Mouse (Mus musculus) right cerebral cortex, adult 2 months (tissue): ENCODE measurements at regions not wholly inside any gene's neighbourhood (a gene's known extent, or its start where the extent isn't known, plus 50 kb on each side); places are given as distances from the start of the nearest gene placed in this dataset.
A peak's percentile ranks its signal among the peaks of the same experiment; 100 is the strongest.

Experiments
- DNase-seq, 2 experiments: peaks; one replicate each; pipeline ENCODE4 v3.0.0; 2021 to 2022; ENCODE audit warnings: low spot score in 2 of 2

DNA sequence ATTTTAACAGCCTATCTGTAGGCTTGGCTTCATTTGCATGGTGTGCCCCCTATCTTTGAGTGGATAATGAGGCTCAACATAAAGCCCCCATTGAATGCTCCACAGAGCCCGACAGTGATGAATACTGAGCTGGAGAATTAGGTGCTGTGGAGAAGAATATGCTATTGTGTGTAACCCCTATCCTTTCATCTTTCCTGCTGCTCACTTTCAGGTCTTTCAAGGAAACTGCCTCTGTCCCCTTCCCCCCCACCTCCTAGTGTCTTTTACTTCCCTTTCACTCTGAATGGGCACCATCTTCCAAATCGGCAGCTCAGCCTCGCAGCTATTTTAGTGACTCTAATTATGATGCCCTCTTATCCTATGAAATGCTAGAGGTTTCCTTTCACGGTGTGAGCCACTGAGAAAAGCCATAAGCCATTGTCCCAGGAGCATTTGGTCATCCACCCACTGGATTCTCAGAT lies 549.8 kb upstream of the Btbd3 start:
- DNase-seq: no peak

DNA sequence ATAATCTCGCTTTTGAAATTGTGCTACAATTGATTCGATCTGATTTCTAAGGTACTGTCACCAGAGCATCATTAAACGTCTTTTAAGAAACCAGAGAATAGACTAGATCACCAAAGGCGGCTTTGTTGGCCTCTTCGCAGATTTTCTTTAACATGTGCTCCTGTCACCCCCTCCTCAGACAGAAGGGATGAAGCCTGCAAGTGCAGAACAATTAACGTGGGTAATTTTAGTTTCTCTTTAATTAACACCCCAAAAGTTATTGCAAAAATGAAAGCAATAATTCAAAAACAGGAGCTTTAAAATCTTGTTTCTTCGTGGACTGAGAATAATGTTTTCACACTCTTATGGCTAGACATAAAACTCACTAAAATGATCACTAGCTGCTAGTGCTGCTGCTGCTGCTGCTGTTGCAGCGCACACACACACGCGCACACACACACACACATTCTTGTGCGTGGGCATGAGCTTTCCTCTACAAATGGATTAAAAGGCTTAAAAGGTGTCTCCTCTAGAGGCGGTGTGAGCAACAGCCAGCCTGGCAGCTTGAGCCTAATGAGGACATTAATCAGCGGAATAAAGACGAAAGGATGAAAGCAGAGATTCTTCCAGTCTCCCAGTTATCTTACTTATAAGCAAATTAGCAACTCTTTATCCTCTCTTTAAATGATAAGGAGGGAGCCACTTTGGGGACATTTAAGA lies 550.5 kb upstream of the Btbd3 start:
- DNase-seq: peak; percentile 44 to 54

DNA sequence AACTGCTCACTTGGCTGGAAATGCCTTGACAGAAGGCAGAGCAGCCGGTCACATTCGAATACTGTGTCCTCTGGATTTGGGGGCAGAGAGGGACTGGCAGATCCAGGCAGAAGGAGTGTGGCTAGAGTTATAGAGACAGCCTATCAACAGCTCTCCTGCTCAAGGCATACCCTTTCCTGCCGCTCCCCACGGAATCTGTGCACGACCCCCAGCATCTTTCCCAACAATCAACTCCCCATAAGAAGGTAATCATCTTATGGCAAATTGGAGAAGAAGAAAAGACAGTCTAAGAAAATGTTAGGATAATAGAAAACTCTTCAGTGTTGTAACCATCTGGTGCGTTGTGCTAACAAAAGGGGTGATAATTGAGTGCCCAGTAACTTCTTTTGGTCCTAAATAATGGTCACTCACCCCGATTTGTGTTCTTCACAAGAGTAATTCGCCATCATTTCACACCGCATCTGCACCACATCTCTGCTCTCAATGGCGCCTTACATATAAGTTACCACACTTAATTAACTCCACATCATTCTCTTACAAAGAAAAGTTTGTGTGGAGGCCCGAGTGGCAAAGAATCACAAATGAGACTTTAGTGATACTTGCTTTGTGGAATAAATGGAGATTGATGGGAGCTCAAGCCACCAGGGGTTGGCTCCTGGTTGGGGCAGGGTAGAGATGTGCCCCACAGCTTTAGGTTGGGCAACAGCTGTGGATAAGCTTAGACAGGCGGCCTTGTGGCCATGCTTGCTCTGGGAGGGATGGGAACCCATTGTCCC lies 551.2 kb upstream of the Btbd3 start:
- no peak for DNase-seq

DNA sequence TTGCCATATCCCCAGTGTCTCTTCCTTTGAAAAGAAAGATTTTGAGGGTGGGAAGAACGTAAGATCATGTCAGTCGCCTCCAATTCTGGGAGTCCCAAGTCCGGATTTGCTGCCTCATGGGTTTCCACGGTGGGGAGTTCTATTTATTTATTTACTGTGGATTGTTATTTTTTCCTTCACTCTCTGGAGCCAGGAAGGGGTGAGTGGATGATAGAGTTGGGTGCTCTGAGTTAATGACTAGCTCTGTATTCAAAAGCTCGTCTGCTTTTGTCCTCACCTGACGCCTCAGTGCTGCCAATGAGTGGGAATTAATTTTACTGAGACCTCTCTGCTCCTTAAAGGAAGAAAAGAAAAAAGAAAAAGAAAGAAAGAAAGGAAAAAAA lies 551.8 kb upstream of the Btbd3 start:
- no peak for DNase-seq

DNA sequence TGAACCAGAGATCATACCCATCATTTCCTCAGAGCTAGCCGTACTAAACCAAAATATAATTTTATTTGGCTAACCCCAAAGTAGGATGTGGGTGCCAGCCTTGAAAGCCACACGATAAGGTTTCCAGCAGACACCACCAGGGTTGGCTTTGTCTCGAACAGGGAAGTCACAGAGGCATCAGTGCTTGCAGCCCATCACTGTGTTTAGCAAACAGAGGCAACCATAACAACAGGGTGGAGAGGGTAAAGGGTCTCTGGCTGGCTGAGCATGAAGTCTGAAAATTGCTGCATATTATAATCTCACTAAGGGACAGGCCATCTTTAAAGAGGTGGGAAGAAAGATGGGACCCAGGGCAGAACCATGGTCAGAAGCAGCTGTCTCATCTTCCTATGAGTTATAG lies 552.3 kb upstream of the Btbd3 start:
- no peak for DNase-seq

DNA sequence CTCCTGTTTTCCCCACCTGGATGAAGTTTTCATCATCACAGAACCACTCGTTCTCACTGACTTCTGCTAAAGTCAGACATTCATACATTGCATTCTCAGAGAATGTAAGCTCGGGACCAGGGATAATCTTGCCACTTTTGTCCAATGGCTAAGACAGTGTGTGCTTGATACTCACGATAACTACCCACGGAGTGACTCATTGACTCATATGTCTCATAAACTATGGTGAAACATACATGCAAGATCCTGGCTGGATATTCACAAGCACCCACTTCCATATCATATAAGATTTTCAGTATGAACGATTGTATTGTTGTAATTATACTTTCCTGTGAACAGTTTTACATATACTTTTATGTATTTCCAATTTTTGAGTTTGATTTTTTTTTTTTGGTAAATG lies 560.5 kb upstream of the Btbd3 start:
- no peak for DNase-seq

DNA sequence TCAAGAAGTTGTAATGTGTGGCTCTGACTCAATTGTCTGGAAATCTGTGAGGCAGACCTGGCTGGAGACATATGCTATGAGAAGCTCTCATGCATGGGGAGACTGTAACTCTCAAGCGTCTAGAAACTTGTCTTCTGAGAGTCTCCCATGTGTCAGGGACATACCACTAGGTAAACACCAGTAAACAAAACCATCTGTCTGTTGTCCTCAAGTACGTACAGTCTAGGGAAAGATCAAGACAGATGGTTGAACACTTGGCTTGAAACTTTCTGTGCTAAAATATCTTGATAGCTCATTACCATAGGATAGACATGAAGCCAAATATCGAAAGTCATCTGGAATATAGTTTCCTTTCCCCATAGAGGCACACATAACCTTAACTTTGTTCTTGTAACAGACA lies 562.3 kb upstream of the Btbd3 start:
- no peak for DNase-seq

DNA sequence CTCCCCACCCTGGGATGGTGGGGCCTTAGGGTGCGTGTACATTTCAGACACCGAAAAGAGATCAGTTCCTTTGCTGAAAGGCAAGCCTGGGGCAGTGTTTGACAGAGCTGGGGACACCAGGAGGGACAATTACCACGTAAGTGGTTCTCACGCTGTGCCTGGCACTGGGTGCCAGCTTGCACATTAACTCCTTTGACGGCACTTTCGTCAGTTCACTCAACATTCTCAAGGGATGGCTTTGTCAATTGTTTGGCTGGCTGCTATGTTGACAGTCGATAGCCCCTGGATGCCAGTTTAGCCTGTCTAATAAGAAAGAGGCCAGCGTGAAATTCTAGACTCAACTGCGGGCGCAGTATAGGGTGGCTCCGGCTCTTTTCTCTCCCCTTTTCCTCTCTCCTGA lies 569.2 kb upstream of the Btbd3 start:
- DNase-seq: no peak

DNA sequence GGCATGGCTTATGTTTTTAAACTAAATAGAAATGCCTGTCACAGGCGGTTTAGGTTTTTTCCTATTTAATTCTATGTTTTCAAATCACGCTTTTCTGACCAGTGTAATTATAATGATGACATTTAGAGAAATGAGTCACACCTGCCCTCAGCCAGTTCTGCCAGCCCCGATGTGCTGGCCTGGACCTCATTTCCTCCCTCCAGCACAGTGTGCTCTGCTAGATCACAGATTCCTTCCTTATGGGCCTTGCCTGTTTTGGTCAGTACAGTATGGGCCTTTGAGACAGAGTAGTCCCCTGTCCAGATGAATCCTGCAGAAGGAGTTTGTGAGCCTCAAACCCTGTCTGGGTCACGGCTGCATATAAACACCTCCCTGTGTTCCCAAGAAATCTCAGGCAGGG lies 569.6 kb upstream of the Btbd3 start:
- no peak for DNase-seq

DNA sequence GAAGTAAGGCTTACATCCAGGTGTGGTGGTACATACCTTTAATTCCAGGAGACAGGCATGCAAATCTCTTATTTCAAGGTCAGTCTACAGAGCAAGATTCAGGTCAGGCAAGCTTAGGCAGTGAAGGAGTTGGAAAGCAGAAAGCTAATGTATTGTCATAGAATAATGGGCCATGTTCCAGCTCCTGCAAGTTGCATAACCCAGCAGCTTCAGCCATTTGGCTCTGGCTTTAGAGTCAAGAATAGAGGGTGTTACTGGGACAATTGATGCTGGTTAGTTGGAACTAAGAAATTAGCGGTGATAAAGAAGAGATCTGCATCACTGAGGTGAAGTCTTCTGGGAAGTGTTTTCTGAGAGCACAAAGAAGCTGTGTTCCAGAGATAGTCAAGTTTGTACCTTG lies 565.3 kb upstream of the Jag1 start:
- DNase-seq: no peak

DNA sequence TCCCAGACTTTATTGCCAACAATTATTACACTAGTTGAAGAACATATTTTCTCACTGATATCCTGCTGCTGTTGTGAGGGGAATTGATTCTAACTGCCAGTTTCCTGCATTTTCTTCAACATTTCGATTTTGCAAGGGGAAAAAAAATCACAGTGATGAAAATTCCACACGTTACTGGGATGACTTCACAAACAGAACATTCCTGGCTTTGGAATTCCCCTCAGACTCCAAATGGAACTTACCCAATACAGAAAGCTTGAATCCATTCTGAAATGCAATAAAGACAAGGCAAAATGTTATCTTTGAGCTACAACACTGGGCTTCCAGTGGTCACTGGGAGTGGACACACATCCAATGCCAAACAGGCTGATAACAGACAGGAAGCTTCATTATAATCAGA lies 546.7 kb upstream of the Jag1 start:
- DNase-seq: no peak

DNA sequence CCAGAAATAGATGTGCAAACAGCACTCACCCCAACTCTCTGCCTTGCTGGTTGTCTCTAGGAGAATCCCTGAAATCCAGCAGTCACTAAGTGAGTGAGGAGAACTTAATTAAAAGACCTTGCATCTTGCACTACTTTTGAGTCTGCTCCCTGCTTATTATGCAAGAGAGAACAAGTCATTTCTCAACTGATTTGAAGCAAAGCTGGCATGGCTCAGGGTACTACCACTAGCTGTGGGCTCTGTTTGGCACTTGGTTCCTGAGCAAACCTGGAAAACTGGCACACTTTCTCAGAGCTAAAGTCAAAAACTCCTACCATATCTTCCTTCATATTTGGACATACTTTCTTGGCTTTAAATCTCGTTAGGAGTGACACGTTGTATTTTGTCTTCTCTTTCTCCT lies 545.8 kb upstream of the Jag1 start:
- no peak for DNase-seq

DNA sequence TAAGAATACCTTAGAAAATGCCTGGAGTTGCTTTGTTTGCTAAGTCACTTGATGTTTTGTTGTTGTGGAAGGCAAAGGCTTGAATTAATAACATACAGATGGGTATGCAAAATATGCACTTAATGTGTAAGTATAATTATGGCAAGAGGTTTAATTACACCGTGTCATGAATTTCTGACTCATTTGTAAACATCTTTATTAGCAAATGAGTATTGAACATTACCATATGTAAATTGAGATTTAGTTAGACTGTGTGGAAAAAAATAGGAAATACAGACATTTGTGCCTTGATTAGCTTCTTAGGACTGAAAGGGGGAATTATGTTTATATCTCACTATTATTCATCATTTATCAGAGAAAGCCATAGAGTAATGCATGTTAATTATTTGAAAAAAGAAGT lies 544.0 kb upstream of the Jag1 start:
- DNase-seq: no peak

DNA sequence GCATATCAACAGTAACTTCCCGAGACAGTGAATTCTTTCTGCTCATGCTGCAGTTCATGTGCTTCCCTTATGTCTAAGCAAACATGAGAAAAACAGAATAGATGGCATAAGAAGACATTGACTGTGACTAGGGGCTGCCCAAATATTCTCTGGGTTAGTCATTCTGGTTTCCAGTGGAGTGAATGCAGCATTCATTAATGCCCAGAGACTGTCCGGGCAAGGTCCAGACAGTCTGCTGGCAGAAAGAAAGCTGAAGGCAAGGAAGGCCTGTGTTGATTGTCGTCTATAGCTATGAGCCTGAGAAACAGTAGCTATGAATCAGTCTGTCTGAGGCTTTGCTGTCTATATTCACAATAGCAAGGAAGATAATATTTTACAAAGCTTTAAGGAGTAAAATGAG lies 537.9 kb upstream of the Jag1 start:
- DNase-seq: no peak

DNA sequence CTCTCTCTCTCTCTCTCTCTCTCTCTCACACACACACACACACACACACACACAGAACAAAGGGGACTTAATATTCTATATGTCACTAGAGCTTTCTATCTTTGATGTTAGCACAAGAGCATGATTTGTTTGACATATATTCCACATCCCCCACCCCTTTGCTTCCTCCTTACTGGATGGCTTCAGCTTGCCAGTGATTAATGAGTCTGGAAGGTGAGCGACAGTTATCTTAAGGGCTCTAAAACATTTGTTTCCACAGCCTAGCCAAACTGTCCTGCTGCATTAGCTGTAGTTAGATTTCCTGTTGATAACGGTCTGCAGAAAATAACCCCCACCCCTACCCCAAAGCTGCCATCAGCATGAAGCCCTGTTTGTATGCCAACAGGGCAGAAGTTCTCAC lies 527.7 kb upstream of the Jag1 start:
- no peak for DNase-seq

DNA sequence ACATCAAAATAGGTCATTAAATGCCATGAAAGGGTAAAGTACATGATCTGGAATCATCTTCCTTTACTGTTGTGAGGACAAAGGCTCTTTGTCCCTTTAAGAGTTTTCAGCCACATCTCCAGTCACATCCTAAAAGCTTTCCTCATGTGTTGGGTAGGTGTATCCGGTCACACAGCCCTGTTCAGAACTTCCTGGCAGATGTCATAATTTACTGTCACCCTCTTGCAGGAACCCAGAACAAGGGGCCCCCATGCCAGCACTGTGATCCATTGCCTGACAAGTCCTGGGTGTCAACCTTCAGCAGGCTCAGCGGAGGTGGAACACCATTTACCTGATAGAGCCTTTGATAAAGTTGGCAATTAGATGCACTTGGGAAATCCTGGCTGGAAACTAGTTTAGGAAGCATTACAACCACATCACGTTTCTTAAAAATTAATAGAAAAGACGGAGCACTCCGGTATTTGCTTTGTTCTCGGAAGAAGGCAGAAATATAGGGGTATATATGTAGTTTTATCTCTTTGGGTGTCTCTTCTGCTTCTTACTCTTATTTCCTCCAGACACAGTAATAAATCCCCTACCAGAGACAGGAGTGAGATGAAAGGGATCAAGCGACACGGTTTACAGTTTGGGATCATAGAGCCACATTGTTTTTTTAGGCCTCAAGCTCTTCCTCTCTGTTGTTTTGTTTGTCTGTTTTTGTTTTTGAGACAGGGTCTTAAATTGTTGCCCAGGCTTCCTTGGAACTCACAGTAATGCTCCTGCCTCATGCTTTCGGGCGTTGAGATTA lies 527.0 kb upstream of the Jag1 start:
- DNase-seq: no peak

DNA sequence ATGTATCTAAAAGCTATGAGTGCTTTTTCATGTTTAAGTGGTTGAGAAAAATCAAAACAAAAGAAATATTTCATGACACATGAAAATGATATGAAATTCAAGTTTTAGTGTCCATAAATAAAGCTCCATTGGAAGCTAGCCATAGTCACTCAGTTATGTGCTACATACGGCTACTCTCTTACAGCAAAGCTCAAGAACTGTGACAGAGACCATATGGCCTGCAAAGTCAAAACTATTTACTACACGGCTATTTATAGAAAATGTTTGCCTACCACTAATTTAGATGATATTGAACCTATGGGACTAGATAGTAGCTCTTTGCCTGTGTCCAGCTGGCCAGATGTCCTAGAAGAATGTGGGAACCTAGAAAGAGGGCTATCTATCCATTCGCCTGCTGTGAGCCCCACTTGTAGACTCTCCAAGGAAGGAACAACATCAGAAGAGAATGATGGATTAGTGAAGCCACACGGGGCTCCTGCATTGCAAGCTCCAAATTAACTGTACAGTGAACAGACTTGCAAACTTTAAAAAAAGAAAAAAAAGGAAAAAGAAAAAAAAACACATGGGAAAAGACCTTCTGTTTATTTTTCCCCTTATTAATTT lies 518.7 kb upstream of the Jag1 start:
- no peak for DNase-seq

DNA sequence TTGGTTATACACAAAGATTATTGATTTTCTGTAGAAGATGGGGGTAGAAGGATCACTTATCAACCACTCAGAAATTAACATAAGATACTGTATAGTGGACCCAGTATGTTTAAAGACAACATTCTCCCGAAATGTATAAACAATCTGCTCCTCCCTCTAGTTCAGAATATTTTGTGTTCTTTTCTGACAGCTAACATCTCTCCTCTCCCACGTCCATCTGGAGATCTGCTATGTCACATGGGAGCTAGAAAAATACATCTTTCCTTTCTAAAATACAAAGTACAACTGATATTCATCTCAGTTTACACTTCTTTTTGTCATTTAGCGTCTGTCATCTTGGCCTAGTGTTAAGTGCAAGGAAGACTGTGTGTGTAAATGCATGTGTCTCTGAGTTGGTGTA lies 500.2 kb upstream of the Jag1 start:
- peak; percentile 13 to 24 for DNase-seq

DNA sequence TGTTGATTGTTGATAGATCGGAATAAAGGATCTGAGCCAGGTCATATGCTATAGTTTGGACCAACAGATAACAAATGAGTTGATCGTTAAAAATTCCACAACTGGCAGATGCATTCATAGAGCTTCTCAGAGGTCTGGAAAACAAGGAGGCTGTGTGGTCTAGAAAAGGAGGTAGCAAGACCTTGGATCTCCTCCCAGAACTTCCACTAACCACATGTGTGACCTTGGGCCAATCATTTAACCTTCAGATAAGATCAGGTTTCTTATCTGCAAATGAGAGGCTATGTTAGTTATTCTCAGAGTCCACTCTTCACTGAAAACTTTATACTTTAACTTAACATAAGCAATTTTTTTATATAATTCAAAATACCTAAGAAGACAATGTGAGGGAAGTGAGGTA lies 497.3 kb upstream of the Jag1 start:
- DNase-seq: no peak

DNA sequence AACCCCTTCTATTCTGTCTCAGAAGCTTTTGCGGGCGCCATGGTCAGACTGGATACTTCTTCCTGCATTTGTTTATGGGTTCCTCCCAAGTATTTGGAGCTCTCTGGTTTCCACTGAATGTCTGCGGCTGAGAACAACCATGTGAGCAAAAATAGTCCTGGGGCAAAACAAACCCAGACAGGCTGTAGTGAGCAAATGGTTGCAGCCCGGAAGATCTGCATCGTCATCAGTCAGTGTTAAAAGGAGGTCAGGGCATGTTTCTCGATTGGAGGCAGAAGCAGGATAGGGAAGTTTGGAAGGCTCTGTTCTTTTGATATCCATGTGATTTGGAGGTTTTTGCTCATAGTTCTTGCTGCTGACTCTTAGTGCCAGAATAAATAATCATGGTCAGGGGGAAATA lies 492.1 kb upstream of the Jag1 start:
- no peak for DNase-seq

DNA sequence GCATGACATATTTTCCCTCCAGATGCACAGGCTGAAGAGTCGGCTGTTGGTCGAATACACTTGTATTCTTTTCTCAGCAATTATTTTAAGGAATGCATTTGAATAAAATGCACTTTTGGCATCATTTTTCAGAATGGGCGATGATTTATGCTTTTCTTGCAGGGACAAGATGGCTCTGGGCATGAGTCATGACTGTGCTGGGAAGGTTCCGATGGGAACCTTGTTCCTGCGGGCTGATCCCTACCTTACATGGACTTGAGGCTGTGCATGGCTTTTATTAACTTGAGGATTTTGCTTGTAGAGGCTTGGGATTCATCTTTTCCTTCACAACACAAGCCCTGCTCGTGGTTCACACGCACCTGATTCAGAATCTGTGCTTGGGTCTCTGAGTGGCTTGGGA lies 481.7 kb upstream of the Jag1 start:
- peak in 1 of 2 experiments; percentile 4 for DNase-seq

DNA sequence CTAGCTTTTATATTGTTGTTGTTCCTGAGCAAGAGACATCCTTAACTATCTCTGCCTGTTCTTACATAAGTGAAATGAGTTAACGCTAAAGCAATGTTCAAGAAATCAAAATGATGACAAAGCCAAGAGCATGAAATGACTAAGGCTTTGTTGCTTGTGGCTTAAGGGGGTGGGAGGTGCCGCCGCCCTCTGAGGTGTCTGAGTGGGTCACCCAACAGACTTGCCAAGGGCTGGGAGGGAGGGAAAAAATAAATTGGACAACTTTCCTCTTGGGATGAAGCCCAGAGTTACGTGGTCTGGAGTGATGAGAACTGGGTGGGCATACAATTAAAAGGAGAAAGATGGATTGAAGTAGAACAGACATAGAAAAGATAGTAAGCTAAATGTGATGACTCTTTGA lies 478.1 kb upstream of the Jag1 start:
- DNase-seq: no peak
